In genomic region chr10:10689668-10690223, GRCm38 (mm10) we compare ENCODE assay signal across 8 mouse cellular contexts. TPM values are rescaled to one million over a fixed set of nuclear protein-coding genes. Genes with fewer than 3 reads are reported as not detected.
DNase-seq lines count a peak whose midpoint lies in the region; ATAC-seq and TF ChIP-seq lines count a peak whose summit lies in the region.

No protein-coding gene starts in this region.

- DNase-seq in kidney, postnatal 10 days = no peak
- DNase-seq in kidney, postnatal 14 days = no peak

- H3K27ac ChIP-seq in kidney, embryonic 14.5 days (ENCODE audit: low read depth, low read length) = no peak overlapping the region
- H3K27ac ChIP-seq in embryonic facial prominence, embryonic 15.5 days (replicated peaks) = no peak overlapping the region
- no peak overlapping the region for H3K27ac ChIP-seq in intestine, postnatal 0 days (ENCODE audit: low read depth, low read length)
- no peak overlapping the region for H3K27ac ChIP-seq in neural tube, embryonic 12.5 days

- H3K4me1 ChIP-seq in kidney, embryonic 14.5 days (ENCODE audit: control insufficient read depth, insufficient read depth, low read length) = no peaks in the 10 kb centered on the region
- 0 out of 2 replicates have a peak, but pooled peaks cover 12% of the 10 kb centered on the region for H3K4me1 ChIP-seq in embryonic facial prominence, embryonic 15.5 days
- H3K4me1 ChIP-seq in intestine, postnatal 0 days (replicated peaks; ENCODE audit: control insufficient read depth, insufficient read depth, low read length) = no peaks in the 10 kb centered on the region
- H3K4me1 ChIP-seq in neural tube, embryonic 12.5 days = peaks cover 13% of the 10 kb centered on the region; the same call in 1 of the 2 replicates

- H3K4me2 ChIP-seq in kidney, embryonic 14.5 days (replicated peaks; ENCODE audit: low read depth, low read length) = peak overlapping the region; percentile 68
- H3K4me2 ChIP-seq in embryonic facial prominence, embryonic 15.5 days (replicated peaks) = peak overlapping the region; percentile 80
- H3K4me2 ChIP-seq in intestine, postnatal 0 days (replicated peaks; ENCODE audit: low read depth) = peak overlapping the region; percentile 56
- H3K4me2 ChIP-seq in neural tube, embryonic 12.5 days (replicated peaks) = peak overlapping the region; percentile 95

- H3K27me3 ChIP-seq in kidney, embryonic 14.5 days (ENCODE audit: control insufficient read depth, insufficient read depth, low read length) = no peaks in the 10 kb centered on the region; the same call in 1 of the 2 replicates
- no peaks in the 10 kb centered on the region for H3K27me3 ChIP-seq in embryonic facial prominence, embryonic 15.5 days
- H3K27me3 ChIP-seq in intestine, postnatal 0 days (replicated peaks; ENCODE audit: control insufficient read depth, insufficient read depth, low read length) = no peaks in the 10 kb centered on the region
- peaks cover 8% of the 10 kb centered on the region; the same call in 1 of the 2 replicates for H3K27me3 ChIP-seq in neural tube, embryonic 12.5 days (replicated peaks)

- no peaks in the 10 kb centered on the region for H3K9me3 ChIP-seq in kidney, embryonic 14.5 days (ENCODE audit: control insufficient read depth, low read length)
- H3K9me3 ChIP-seq in embryonic facial prominence, embryonic 15.5 days (replicated peaks) = no peaks in the 10 kb centered on the region
- no peaks in the 10 kb centered on the region for H3K9me3 ChIP-seq in intestine, postnatal 0 days (ENCODE audit: control insufficient read depth)
- no peaks in the 10 kb centered on the region for H3K9me3 ChIP-seq in neural tube, embryonic 12.5 days

- H3K9ac ChIP-seq in kidney, embryonic 14.5 days (ENCODE audit: low read depth, low read length) = no peak overlapping the region
- H3K9ac ChIP-seq in embryonic facial prominence, embryonic 15.5 days = no peak overlapping the region
- H3K9ac ChIP-seq in intestine, postnatal 0 days (ENCODE audit: low read depth, low read length) = no peak overlapping the region
- H3K9ac ChIP-seq in neural tube, embryonic 12.5 days = peak overlapping the region; percentile 53; the same call in 1 of the 2 replicates

- peak overlapping the region; percentile 36 for H3K4me3 ChIP-seq in kidney, embryonic 14.5 days (ENCODE audit: low read length)
- H3K4me3 ChIP-seq in embryonic facial prominence, embryonic 15.5 days (replicated peaks) = peak overlapping the region; percentile 38
- peak overlapping the region; percentile 17; the same call in 1 of the 2 replicates for H3K4me3 ChIP-seq in intestine, postnatal 0 days (ENCODE audit: low read depth, low read length)
- peak overlapping the region; percentile 41 for H3K4me3 ChIP-seq in neural tube, embryonic 12.5 days

- no peaks in the 10 kb centered on the region for H3K36me3 ChIP-seq in kidney, embryonic 14.5 days (ENCODE audit: control insufficient read depth, insufficient read depth, low read length)
- no peaks in the 10 kb centered on the region for H3K36me3 ChIP-seq in embryonic facial prominence, embryonic 15.5 days
- no peaks in the 10 kb centered on the region for H3K36me3 ChIP-seq in intestine, postnatal 0 days (ENCODE audit: control insufficient read depth, insufficient read depth)
- H3K36me3 ChIP-seq in neural tube, embryonic 12.5 days = no peaks in the 10 kb centered on the region

- no peak for TF ChIP-seq CTCF in intestine, postnatal 0 days (IDR thresholded peaks at IDR 0.05; ENCODE audit: low read depth)

- ATAC-seq in kidney, embryonic 14.5 days (ENCODE audit: low FRiP score, low TSS enrichment) = peak; percentile 20; the same call in 1 of the 2 replicates
- no peak for ATAC-seq in embryonic facial prominence, embryonic 15.5 days (ENCODE audit: insufficient number of reproducible peaks, low FRiP score, low TSS enrichment, low read depth)
- no peak for ATAC-seq in intestine, postnatal 0 days
- peak; percentile 43 for ATAC-seq in neural tube, embryonic 12.5 days (ENCODE audit: low FRiP score, low read depth)
- ATAC-seq in erythroblast, adult 5-6 weeks (replicated peaks; ENCODE audit: low FRiP score, poor library complexity, severe bottlenecking) = no peak
- ATAC-seq in frontal cortex, adult (ENCODE audit: low TSS enrichment) = no peak

- 14% methylated on average over 11 of the region's 11 CpGs for WGBS in kidney, embryonic 14.5 days
- 15% methylated on average over 11 of the region's 11 CpGs for WGBS in embryonic facial prominence, embryonic 15.5 days
- WGBS in intestine, postnatal 0 days = 18% methylated on average over 11 of the region's 11 CpGs
- 10% methylated on average over 11 of the region's 11 CpGs for WGBS in neural tube, embryonic 12.5 days

RNA-seq across cellular contexts. Expression of gene Gm10944, which starts 8.6 kb away (rescaled TPM):
- polyA plus RNA-seq in kidney, embryonic 14.5 days (2014; fragmentation: Nextera tagmentation; extraction: Ambion mirVana) = not detected in 2 replicates
- not detected in 2 replicates for polyA plus RNA-seq in embryonic facial prominence, embryonic 15.5 days (2015; fragmentation: Nextera tagmentation; extraction: Ambion mirVana)
- polyA plus RNA-seq in intestine, postnatal 0 days (2015; fragmentation: Nextera tagmentation; extraction: Ambion mirVana) = not detected in 2 replicates
- polyA plus RNA-seq in neural tube, embryonic 12.5 days (2016; fragmentation: Nextera tagmentation; extraction: Ambion mirVana) = not detected in 2 replicates
- total RNA-seq in erythroblast, adult 5-6 weeks (2015; ENCODE audit: low replicate concordance) = not detected in 2 replicates
- not detected in 2 replicates for total RNA-seq in erythroblast, adult 5-6 weeks (2017; ENCODE audit: low replicate concordance)

Comparison
In these comparisons a context has a peak if more than half of its experiments do, and no peak if none do; other contexts are left out.
1. ATAC-seq: peak in kidney, embryonic 14.5 days (single experiment) and neural tube, embryonic 12.5 days (single experiment); none in embryonic facial prominence, embryonic 15.5 days (single experiment), intestine, postnatal 0 days (single experiment), erythroblast, adult 5-6 weeks (single experiment) and frontal cortex, adult (single experiment).
2. Peak in every context shown above with its lines, with median percentiles within 50 percentile points of each other: H3K4me2 ChIP-seq and H3K4me3 ChIP-seq.